Mouse (Mus musculus) right cerebral cortex, postnatal 4 days (tissue): Measurements from ENCODE around the gene Ttf2.
A peak's percentile ranks its signal among the peaks of the same experiment; 100 is the strongest.

ENCODE experiments used
- DNase-seq: peaks from one replicate; pipeline ENCODE4 v3.0.0-alpha.2; 2022

Ttf2 gene

GRCm38 (mm10) chr3:100969176-100969917 is at the start of gene Ttf2:
Gene Ttf2 (minus strand): TSS chr3:100969663.
- peak; percentile 89 for DNase-seq

- DNase-seq: no peak
These were observed 49.0 kb upstream of the Ttf2 start for GRCm38 (mm10) chr3:101018494-101018893.

GRCm38 (mm10) chr3:101016050-101016449 is 46.6 kb upstream of the Ttf2 start:
- DNase-seq: no peak

GRCm38 (mm10) chr3:101015254-101015653 is 45.8 kb upstream of the Ttf2 start:
- no peak for DNase-seq

DNA sequence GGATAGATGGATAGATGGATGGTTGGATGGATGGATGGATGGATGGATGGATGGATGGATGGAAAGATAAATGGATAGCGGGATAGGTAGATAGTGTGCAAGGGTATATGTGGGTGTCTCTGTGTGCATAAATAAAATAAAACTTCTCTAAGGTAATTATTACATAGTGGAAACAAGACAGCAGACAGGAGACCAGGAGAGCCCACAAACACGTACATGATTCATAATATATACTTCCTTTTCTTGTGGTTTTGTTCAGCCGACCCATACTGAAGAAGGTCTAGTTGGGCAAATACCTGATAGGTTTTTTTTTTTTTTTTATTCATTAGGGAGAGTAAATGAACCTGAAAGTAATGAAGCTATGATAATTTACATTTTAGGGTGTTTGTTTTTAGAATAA is 44.1 kb upstream of the Ttf2 start:
- DNase-seq: no peak

DNA sequence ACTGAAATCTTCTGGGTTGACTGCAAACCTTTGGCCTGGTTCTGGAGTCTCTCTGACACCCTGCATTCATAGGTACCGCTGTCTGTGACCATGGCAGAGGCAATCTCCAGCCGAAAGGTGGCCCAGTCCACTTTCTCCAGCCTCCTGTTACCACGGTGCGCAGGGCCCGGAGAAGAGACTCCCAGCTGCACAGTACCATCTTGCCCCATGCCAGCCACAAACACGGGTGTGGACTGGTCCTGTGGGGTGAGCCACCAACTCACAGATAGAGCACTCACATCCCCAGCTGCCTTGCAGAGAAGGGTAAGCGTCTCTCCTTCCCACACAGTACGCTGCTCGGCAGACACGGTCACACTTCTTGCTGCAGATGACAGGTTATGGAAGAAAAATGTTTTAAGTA is 43.5 kb upstream of the Ttf2 start:
- no peak for DNase-seq

- DNase-seq: no peak
These were observed 43.1 kb upstream of the Ttf2 start for GRCm38 (mm10) chr3:101012597-101012996.

GRCm38 (mm10) chr3:101012131-101012571 is 42.7 kb upstream of the Ttf2 start:
- peak; percentile 27 for DNase-seq

- no peak for DNase-seq
These were observed 41.7 kb upstream of the Ttf2 start for GRCm38 (mm10) chr3:101011203-101011600.

- no peak for DNase-seq
These were observed 41.2 kb upstream of the Ttf2 start for GRCm38 (mm10) chr3:101010589-101011202.

- no peak for DNase-seq
These were observed 37.8 kb upstream of the Ttf2 start for GRCm38 (mm10) chr3:101007112-101007782.

- no peak for DNase-seq
These were observed 35.9 kb upstream of the Ttf2 start for GRCm38 (mm10) chr3:101005392-101005791.

DNA sequence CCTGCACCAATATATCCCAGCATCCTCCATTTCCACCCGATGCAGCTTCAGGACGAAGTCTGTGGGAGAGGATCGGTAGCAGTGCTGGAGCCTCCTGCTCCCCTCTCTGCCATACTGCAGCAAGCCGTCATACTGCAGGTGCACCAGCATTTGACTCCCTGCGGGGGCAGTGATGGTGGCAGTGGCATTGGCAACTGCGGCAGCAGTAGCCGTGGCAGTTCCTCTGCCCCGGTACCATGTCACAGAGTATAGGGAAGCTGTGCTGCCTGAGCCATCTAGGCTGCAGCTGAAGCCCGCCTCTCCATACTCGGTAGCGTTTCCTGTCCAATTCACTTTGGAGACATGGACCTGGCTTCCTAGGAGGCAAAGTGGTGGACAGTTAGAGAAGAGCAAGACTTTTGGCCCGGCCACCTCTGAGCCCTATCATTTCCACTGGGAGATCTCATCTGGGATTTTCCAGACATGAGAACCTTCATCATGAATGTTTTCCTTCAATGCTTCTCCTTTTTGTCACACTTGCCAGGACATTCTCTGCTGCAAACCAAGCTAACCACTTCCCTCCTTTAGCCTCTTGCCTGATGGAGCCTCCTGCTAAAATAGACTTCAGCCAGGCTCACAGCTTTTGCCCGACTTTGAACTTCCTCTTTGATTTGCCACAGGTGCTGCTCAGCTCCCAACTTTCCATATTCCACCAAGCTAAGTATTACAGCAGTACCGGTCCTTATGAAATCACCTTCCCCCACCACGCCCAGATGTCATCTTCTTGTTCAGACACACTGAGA is 34.3 kb upstream of the Ttf2 start:
- DNase-seq: no peak

GRCm38 (mm10) chr3:100999732-101000131 is 30.3 kb upstream of the Ttf2 start:
- DNase-seq: no peak

DNA sequence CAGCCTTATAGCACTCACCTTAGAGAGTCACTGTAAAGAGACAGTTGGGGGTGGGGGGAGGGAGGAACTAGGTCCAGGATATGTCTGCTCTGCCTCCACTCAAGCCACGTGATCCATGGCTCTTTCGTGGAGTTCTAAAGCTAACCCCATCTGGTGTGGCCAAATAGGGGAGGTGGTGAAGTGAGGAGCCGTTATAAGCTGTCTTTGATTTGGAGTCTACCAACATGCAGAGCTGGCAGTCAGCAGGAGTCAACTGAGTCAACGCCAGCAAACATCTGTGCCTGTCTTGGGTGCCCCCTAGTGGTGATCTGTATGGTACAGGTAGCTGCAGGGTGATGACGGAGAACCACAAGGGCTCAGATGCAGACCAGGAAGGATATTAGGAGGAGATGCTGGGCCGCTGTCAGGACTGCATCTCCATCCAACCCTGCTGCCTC is 29.5 kb upstream of the Ttf2 start:
- peak; percentile 50 for DNase-seq

- DNase-seq: no peak
These were observed 28.5 kb upstream of the Ttf2 start for GRCm38 (mm10) chr3:100997785-100998570.

DNA sequence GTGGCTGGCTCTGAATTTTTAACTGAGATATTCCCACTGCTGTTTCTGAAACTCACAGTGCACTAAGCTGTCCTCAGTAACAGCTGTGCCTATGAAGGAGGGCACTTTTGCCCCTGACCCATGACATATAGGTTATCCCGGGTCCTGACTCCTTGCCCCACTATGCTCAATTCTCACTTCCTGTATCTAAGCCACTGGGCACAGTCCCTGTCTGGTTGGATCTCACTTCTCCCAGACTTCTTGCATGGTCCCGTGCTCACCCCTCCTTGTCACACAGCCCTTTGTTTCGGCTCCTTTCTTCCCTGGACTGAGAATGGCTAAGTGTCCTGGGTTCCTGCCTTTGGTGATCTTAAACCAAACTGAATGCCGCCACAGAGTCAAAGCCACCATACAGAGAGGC is 24.8 kb upstream of the Ttf2 start:
- no peak for DNase-seq

DNA sequence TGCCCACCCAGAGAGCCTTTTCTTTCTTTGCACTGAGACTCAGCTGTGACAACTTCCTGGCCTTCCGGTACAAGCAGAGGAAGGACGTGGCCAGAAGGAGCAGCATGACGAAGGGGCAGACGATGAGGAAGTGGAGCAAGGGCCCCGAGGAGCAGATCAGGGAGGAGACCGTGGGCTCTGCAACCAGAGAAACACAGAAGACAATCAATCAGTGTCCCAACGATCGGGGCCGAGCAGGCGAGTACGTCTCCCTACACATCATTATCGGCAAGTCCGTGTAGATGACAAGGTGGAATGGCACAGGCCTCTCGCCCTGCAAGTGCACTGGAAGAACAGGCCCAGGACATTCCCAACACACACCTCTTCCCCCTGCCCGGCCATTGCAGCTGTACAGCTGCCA is 24.3 kb upstream of the Ttf2 start:
- no peak for DNase-seq

GRCm38 (mm10) chr3:100993158-100993557 is 23.7 kb upstream of the Ttf2 start:
- DNase-seq: no peak

DNA sequence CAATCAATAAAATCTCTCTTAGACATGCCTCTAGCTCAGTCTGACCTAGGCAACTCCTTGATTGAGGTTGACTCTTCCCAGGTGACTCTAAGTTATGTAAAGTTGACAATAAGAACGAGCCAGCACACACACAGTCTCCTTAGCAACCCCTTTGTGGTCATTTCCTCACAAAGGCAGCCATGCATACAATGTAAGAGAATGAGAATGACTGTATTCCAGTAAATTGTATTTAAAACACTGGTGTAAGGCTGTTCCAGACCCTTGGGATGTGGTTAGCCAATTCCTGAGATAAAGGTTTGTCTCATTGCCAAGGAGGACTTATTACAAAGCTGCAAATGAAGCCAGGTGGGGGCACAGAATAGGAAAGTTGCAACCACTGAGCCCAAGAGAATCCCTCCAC is 20.8 kb upstream of the Ttf2 start:
- DNase-seq: no peak

DNA sequence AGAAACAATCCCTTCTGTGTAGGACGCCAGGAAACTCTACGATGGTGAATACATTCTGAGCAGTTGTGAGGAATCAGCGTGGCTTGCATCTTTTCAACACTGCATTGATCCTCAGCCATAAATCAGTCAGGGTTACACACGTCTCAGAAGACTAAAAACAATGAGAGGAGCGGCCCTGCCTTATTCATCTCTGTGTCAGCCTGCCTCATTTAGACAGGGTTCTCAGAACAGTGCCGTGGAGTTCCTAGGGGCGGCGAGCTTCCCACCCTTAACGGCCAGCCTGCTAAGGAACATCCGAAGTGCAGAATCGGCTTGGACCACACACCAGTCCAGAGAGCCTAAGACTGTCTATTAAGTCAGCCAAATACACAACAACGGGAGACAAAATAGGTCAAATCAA is 20.0 kb upstream of the Ttf2 start:
- DNase-seq: no peak

DNA sequence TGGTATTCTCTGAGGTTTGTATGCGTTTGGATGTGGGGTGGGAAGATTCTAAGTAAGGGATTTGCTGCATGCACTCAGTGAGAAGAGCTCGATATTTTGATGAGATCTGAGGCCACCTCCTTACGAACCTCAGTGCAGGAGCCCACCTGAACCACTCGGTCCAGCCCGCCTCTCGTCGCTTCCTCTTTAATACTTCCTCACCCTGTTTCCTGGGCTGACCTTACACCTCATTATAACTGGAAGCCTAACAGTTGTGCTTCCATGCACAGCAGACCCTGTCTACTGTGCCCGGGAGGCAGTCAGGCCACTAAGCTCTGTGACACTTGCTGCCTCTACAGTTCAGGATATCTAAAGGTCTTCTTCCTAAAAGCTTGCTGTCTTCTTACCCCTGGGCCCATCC is 9.8 kb upstream of the Ttf2 start:
- no peak for DNase-seq
